Mouse (Mus musculus) layer of hippocampus, adult 11-12 months (tissue): ENCODE measurements around the gene Smpd3.

Experiments
- DNase-seq: peaks from one replicate; pipeline ENCODE4 v3.0.0; 2022; ENCODE audit warnings: low spot score

The Smpd3 gene

DNA sequence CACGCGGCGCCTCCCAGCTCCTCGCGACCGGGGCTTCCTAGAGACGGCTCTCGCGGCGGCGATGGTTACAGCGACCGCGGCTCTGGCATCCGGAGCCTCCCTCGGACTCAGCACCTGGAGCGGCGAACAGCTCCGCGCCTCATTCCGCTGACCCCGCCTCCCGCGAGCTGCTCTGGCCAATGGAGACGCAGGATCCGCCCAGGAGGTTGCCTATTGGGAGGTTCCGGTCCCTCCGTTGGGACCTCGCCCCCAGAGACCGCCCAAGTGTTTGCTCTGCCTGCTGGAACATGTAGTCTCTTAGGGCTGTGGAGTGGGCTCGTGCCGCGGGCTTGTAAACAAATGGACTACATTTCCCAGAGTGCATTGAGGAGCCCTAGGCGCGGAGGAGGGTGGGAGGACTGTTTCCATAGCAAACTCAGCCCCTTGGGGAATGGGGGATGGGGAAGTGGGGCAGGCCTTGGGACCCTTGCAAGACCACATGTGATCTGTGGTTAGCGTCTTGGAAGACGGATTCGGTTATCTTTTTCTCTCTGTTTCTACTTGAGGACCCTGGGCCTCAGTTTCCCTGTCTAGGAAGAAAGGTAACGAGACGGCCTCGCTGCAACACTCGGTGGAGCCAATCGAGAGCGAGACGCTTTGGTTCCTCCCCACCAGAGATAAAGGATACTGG is at the start of gene Smpd3:
TSS of gene Smpd3 (minus strand) at position 137 of the 670 bp plus-strand sequence.
- peak; percentile 99 for DNase-seq

DNA sequence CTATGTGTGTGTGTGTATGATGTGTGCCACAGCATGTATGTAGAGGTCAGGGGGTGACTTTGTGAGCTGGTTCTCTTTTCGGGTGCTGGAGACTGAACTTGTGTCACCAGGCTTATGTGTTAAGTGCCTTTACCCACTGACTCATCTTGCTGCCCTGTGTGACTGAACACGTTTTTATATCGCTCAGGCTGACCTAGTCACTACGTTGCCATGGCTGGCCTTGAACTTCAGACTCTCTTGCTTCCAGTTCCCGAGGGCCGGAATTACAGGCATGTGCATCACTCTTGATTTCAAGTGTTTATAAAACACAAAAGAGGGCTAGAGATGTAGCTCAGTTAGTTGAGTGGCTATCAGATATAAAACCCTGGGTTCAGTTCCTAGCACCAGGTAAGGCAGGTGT is 43.2 kb upstream of the Smpd3 start:
- no peak for DNase-seq

DNA sequence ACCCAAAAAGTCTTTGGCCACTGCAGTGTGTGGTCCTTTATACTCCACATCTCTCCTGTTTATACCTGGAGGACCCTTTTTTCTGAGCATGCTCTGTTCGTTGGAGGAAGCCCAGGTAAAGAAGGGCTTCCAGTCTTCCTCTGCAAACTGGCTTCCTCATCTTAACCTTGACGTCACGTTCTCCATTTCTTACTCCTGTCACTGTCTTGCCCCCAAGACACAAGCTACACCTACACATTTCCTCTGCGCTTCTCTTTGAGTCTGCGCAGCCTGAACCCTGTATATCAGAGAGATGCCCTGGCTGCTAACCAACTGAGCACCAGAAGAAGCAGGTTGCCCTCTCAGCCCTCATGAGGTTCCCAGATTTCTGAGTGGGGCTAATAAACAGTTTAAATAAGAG is 41.6 kb upstream of the Smpd3 start:
- DNase-seq = no peak

DNA sequence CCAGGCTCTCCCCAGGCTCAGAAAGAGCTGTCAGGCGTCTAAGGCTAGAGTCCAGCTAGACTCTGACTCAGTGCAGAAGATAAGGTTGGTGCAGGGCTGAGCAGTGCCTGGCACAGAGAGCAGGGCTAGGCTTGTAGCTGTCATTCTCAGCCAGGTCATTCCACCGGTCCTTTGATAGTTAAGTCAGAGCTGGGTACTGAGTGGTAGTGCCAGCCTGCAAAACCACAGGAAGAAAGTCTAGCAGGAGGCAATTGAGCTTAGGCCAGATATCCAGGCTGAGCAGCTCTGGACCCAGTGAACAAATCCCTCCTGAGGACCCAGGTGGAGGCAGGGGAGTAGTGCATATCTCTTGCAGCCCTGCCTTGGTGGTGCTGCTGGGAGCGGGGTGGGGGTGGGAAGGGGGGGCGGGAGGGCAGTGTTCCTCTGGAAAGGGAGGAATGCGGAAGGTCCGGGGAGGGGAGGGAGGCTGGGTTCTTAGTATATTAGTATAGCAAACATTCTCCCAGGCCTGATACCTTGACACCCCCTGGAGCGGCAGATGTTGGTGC is 40.8 kb upstream of the Smpd3 start:
- DNase-seq = no peak

DNA sequence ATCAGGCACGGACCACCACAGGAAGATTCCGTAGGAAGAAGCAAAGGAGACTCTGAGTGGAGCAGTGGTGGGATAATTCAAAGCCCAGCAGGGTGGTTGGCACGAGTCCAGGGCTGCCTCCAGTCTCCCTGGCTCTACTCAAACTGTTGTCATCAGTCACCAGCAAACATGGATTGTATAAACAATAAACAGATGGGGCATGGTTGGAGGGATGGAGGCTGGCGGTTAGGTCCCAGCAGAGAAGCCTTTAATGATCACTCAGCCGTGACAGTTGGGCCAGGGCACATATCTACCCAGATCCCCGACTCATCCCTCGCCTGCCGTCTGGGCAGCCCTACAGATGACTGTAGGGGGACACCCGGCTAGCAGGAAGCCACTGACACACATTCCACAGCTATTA is 39.1 kb upstream of the Smpd3 start:
- no peak for DNase-seq

DNA sequence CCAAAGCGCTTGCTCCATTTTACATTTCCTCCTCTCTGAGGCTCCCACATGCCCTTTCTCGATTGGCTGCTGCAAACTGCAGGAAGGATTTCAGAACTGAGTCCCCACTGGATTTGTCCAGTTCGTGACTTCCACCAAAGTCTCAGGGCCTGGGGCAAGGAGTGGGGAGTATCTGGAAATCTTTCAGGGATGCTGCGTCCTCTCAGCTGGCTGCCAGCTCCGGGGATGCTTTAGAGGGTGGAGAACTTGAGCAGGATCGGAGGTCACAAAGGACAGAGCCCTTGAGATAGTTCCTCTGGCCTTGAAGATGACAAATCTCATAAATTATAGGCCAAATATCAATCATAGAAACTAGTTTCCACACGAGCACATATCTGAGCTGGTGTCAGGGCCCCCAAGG is 38.2 kb upstream of the Smpd3 start:
- DNase-seq = no peak

DNA sequence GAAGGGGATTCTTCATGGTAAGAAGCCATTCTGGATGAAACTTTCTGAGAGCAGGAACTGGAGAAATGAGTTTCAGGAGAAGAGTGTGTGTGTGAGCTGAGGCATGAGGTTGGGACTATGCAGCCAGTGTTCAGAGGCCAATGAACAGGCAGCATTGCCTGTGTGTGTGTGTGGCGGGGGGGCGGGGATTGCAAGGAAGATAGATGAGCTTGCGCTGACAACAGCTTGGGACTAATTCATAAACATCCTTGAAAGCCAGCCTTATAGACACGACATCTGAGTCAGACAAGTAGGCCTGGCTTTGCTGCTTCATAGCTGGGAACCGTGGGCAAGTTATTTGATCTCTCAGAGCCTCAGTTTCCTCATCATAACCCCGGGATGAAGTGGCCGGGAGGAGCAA is 31.3 kb upstream of the Smpd3 start:
- no peak for DNase-seq

DNA sequence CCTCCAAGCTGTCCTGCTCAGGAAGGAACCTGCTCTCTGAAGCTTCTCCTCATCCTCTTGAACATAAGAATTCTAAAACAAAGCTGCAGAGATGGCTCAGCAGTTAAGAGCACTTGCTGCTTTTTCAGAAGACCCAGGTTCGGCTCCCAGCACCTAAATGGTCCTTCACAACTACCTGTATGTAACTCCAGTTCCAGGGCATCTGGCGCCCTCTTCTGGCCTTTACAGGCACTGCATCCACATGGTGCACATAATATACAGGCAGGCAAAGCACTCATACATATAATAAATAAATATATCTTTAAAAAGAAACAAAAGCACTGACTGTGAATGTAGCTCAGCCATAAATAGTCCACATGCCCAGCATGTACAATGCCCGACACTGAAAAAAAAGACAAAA is 30.7 kb upstream of the Smpd3 start:
- DNase-seq = no peak

DNA sequence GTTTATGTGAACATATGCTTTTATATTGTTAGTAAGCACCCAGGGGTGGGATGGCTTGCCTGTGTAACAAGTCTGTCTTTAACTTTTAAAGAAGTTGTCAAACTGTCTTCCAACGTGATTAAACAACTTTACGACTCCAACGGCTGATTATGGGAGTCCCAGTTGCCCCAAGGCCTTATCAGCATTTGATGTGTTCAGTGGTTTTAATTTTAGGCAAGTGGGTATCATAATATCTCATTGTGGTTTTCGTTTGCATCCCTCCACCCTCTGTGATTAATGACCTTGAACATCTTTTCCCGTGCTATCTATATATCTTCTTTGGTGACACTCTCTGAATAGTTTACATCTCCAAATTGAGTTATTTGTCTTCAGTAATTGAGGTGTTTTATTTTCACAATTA is 27.0 kb upstream of the Smpd3 start:
- DNase-seq = no peak

DNA sequence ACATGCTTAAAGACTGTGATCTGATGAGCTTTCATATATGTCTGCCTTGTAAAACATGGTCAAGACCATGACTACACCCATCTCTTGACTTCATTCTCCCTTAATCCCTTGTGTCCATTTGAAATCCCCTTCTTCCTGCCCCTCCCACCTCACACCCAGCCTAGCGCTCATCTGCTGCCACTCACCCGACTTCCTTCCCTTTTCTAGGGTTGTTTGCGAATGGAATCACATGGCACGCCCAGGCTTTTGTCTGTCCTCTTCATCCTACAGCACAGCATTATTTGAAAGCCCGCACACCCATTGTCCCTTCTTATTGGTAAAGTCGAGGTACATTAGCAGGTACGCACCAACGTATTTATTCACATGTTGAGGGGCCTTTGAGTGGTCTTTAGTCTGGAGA is 26.5 kb upstream of the Smpd3 start:
- DNase-seq = no peak

DNA sequence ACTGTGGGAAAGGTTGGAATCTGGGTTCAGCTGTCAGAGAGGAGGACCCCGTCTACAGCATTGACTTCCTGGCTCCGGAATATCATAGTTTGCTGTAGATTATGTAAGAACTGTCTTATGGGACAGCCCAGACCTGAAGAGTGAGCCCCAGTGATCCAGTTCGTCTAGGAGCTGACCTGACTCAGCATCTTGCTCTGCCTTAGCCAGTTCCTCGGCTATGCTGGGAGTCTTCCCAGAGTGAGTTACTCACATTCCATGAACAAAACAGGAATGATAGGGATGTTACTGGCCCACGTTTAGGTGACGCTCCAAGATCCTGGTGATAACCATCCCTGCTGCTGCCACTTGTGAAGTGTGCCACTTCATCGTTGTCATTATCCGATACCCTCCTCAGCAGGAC is 25.5 kb upstream of the Smpd3 start:
- DNase-seq = no peak

DNA sequence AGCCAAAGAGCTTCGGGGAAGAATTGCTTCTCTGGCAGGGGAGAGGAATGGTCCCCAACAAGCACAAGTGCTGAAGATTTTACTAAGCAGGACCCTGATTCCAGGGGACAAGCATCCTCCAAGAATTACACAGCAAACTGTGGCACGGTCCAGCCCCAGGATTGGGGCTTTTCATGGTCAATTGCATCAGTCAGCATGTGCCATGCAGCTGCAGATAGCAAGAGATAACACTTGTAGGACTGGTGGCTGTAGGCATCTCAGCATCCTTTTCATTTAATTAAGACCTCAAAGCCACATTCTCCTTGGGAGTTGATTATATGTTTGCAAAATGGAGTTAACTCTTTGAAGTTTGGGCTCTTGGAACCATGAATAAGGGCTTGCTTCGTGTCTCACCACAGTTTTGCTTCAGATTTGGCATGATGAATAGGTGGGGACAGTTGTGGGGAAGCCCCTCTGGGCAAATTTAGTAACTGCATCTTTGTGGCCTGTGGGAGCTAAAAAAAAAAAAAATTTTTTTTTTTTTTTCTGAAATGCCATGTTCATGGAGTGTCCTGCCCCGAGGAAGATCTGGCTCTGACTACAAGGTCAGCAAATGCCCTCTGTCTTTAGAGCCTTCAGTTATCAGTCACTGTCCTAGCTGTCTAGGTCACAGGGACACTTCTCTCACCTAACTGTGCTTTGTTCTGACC is 22.0 kb upstream of the Smpd3 start:
- no peak for DNase-seq

DNA sequence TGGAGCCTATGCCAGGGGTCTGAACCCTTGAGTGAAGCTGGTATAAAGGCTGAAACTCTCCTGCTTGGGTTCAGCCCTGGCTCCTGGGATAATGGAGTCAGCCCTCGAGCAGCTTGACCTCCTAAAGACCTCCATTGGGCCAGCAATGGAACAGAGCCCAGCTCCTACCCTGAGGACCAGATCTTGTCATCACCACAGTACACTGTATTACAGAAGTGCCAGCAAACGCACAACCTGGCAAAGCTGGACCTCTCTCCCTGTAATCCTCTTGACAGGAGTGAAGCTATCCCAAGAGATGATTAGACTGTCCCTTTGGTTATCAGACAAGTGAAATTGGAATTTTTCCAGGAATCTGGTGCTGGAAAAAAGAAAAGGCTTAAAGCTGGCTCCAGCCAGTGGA is 13.3 kb upstream of the Smpd3 start:
- DNase-seq = no peak

DNA sequence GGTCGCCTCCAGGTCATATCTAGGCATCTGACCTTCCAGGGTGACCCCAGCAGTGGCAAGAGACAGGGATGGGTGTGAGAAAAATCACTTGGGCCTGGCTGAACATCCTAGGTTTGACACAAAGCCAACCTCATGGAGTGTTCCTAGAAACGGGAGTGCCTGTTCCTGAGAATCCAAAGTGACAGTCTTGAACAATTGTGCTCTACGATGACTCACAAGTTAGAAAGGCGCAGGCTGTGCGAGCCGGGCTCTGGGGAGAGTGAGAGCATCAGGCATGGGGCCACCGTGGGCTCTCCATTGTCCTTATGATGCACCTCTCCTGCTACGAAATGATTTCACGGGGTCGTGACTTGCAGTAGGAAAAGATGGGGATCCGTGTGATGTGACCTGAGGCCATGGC is 11.6 kb upstream of the Smpd3 start:
- no peak for DNase-seq

DNA sequence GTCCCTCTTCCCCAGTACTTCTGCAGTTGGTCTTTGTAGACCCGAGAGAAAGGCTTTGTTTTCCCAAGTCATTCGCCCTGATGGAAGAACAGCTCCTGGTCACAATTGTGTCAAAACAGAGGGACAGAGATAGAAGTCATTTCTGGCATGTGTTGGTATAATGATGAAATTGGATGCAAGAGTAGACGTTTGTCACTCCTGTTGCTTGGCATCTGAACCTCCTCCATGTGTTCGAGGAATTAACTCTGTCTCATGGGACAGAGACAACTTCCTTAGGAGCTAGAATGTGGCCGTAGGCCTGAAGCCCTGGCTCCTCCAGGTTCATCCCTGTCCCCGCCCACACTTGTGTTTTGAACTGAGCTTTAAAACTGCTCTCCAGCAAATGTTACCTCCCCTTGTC is 8.3 kb upstream of the Smpd3 start:
- DNase-seq = no peak

DNA sequence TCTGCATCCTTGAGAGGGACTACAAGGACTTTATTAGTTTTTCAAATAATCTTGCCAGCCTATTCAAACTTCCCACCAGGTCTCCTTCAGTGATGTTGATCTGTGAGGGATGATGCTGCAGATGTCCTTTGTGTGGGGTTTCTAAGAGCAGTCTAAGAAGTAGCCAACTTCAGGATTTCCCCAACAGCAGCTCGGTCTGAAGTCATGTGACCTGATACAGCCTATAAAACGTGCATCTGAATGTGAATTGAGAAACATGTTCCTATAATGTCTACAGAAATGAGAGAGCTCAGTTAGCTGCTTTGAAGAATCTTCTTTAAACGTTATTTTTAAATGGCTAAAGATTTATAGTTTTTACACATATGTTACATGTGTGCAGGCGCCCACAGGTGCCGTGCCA is 5.7 kb upstream of the Smpd3 start:
- DNase-seq = no peak

DNA sequence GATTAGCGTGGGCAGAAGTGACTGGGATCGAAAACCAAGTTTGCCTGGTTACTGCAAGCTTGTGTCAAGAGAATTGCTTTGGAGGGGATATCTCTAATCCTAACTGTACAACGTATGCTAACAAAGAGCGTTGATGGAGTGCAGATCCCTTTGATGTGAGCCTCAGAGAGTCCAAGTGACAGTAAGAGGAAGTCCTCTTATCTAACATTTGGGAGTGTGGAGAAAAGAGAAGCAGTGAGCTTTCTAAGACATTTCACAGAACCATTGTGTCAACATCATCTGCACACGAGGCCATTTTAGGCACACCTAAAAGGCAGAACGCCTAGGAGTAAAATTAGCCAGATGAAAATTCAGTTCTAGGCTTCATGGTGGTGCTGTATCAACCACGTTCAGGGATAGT is 5.0 kb upstream of the Smpd3 start:
- DNase-seq = no peak

DNA sequence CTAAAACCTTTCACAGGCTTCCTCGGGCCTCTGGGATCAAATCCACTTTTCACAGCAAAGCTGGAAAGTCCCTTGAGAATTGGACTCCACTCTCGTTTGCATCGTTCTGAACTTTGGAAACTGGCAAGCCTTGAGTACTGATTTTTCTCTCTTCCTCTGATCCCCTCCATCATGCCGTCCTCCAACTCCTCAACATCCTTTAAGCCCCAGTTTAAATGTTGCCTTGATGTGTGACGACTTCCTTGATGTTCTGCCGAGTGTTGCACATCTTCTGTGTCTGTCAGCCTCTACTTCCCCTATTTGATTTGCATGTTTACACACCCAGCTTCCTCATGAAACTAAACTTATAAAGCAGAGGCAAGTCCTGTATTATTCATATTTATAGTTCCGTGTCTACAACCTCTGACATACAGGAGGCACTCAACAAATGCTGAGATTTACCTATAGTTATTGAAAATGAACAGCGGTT is 987 bp upstream of the Smpd3 start:
- DNase-seq = no peak

DNA sequence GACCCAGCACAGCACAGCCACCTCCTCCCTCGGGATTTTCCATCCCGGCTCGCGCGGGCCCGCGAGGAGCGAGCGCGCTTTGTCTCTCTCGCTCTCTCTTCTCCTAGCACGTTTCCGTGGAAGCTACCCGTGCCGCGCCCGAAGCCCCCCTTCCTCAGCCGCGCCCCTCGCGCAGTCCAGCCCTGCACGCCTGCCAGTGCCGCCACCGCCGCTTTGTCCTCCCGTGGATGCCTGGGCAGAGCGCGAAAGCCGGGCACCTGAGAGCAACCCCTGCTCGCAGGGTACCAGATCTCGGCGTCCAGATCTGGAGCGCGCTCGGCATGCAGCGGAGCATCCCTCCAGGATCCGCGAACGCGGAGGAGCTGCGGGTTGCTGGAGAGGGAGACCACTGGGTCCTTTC is 1.2 kb downstream of the Smpd3 start:
- peak; percentile 48 for DNase-seq

DNA sequence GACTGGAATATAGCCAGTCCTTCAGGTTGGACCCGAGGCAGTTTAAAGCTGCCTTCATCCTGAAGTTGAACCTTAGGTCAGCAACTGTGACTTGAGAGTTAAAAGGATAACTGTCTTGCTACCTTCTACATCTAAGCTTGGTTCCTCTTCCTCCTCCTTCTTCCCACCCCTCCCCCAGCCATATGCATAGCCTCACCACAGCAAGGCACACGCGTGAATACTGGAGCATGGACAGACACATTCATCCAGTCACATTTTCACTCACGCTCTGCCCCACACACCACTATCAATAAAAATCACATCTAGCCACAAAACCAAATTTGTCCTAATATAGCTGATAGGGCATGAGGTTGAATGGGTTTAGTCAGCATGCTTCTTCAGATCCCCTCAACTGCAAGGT is 1.8 kb downstream of the Smpd3 start:
- DNase-seq = no peak

DNA sequence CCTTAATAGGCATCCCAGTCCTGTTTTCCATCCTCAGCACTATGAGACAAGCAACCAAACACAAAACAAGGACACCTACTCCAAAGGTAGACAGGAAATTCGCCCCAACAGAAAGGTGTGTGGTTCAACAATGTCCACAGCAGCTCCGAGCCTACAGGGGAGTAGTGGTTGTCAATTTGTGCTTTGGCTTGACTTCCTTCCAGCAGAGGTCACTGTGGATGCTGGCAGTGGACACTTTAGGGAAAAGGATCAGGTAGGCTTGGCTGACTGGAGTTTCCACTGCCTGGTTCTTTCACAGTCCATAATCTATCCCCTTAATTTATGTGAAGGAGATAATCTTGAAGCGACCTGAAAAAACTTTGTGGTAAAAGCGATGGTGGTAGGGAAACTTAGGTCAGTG is 2.6 kb downstream of the Smpd3 start:
- DNase-seq = no peak

DNA sequence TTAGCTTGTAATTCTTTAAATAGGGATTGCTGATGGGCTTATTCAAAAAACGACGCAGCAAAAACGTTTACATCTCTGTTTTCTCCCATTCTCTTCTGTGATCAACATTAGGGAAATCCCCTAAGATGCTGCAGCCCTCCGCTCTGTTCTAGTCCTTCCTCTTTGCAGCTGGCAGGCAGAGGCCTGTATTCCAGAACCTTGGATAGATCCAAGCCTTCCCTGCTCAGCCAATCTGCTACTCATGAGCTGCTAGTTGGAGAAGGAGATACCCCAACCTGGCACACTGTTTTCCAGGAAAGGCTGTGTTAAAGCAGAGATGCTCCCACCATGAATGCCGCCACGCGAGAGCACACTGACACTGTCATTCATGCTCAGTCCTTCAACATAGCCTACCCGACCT is 4.4 kb downstream of the Smpd3 start:
- DNase-seq = no peak

DNA sequence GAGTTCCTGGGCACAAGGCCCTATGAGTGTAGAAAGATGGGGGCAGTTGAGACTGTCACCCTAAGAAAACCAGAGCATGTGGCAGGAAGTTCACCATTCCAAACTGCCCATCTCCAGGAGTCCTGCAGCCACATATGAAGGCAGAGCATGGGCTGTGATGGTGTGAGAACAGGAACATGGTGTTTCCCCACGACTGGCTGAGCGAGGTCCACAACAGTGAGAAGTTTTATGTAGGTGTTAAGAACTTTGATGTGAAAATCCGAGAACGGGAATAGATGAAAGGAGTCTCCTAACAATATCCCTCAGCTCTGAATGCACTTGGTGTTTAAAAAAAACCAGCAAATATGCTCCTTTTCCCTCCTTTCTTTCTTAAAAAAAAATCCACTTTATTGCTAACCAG is 5.3 kb downstream of the Smpd3 start:
- no peak for DNase-seq

DNA sequence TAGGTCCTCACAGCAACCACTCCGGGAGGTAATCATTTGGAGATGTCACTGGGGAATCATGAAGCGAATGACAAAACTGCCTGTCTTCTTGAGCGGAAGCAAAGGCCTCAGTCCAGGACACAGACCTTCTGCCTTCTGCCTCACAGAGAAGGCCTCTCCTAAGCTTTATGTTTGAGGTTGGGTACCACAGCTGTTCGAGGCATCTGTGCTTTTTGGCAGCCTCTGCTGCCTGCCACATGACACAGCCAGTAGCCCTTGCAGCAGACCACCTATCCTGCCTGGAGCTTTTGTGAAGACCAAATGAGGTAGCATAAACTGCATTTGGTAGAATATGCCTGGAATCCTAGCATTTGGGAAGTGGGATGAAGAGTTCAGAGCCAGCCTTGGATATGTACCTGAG is 11.2 kb downstream of the Smpd3 start:
- DNase-seq = no peak
